Mouse (Mus musculus): ENCODE data around the gene Ptges2. TPM values are rescaled to one million over a fixed set of nuclear protein-coding genes. Genes with fewer than 3 reads are reported as not detected.

Ptges2 gene
- polyA plus RNA-seq, 1 experiment, result 15.0 TPM

DNA sequence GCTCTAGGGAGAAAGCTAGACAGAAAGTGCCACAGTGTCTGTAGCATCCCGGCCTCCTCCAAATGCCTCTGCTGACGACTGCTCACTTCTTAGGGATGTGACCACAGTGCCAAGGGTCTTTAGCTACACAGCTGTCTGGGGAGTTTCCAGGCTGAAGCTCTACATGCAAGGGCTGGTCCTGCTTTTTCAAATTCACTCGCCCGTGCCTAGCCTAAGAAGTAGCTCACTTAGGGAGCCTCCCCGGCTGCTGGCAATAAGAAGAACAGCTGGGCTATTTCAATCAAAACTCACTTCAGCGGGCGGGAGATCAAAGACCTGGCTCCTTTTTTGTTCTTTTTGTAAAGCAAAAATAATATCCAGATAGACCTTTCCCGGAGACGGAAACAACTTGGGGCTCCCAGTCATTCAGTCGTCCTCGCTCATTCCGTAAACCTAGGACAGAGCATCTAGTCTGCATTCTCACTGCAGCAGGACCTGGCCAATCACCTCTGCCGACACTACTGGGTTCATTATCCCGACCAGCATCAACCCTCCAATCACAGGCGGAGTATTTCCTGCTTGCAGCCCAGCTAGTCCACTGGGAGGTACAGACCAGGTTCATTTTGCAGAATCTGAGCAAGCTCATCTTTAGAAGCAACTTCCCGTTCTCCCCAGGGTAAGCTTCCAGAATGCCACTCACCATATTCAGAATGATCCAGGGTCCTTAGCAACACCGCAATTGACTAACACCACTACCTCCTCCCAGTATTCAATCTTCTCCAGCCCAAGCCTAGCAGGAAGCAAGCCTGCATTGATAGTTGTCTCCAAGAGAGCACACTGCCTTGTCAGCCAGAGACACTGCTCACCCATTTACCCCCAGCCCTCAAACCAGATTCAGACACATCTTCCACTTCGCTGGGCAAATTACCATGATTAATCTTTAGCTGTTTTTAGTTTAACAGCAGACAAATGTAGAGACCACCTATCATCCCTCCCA, 35.3 kb downstream of the Ptges2 start:
- no peak overlapping the region for H3K4me3 ChIP-seq (replicated peaks; ENCODE audit: control insufficient read depth, low read depth, low read length)
- H3K27ac ChIP-seq (ENCODE audit: control insufficient read depth, insufficient read depth, low read depth, low read length, poor library complexity), result no peak overlapping the region
- no peak for TF ChIP-seq POLR2A (IDR thresholded peaks at IDR 0.05; ENCODE audit: borderline replicate concordance, control insufficient read depth, low read depth, low read length)
- no peak for TF ChIP-seq CTCF (IDR thresholded peaks at IDR 0.05; ENCODE audit: control insufficient read depth, insufficient read depth, low read length)
- WGBS, result 86% methylated on average over 18 of the region's 18 CpGs
- peaks cover 5% of the 10 kb centered on the region; the same call in 1 of the 2 replicates for H3K4me1 ChIP-seq (ENCODE audit: control insufficient read depth, insufficient read depth, low read length)

- WGBS, result 52% methylated on average over 3 of the region's 3 CpGs
- Histone ChIP-seq H3K4me1 (ENCODE audit: control insufficient read depth, insufficient read depth, low read length) (no peaks in the 10 kb centered on the region; the same call in 1 of the 2 replicates), H3K4me3 (replicated peaks; ENCODE audit: control insufficient read depth, low read depth, low read length) (no peak overlapping the region), H3K27ac (ENCODE audit: control insufficient read depth, insufficient read depth, low read depth, low read length, poor library complexity) (no peak overlapping the region)
- TF ChIP-seq POLR2A (IDR thresholded peaks at IDR 0.05; ENCODE audit: borderline replicate concordance, control insufficient read depth, low read depth, low read length) (no peak), CTCF (IDR thresholded peaks at IDR 0.05; ENCODE audit: control insufficient read depth, insufficient read depth, low read length) (no peak)
These were observed 41.1 kb downstream of the Ptges2 start for GRCm38 (mm10) chr2:32436686-32437372.

DNA sequence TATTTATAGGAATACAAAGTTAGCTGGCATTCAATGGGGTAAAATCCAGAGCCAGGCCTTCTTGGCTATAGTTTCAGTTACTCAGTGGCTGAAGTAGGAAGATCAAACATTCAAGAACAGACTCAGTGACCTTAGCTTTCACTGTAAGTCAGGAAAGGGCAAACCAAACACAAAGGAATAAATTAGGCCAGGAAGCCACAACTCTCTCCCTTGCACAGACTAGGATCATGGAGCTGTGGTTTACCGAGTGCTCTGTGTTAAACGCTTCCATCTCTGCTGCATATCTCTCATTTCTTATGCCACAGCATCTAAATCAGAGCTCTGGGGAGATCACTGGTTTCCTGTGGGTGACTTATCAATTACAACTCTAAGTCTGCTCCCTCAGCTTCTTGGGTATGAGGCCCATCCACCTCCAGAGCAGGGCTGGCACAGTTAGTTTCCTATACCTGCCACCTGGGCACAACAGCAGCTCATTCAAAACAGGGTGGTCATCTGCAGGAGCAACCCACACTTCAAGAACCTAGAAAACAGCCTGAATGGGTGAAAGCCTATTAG, 42.0 kb downstream of the Ptges2 start:
- TF ChIP-seq POLR2A (IDR thresholded peaks at IDR 0.05; ENCODE audit: borderline replicate concordance, control insufficient read depth, low read depth, low read length) (no peak), CTCF (IDR thresholded peaks at IDR 0.05; ENCODE audit: control insufficient read depth, insufficient read depth, low read length) (no peak)
- no peak overlapping the region for H3K27ac ChIP-seq (ENCODE audit: control insufficient read depth, insufficient read depth, low read depth, low read length, poor library complexity)
- WGBS, result 59% methylated on average over 2 of the region's 2 CpGs

GRCm38 (mm10) chr2:32438733-32439132, 43.0 kb downstream of the Ptges2 start:
- H3K27ac ChIP-seq (ENCODE audit: control insufficient read depth, insufficient read depth, low read depth, low read length, poor library complexity), result no peak overlapping the region
- WGBS, result 73% methylated on average over 3 of the region's 3 CpGs
- H3K4me3 ChIP-seq (replicated peaks; ENCODE audit: control insufficient read depth, low read depth, low read length), result no peak overlapping the region
- no peak for TF ChIP-seq POLR2A (IDR thresholded peaks at IDR 0.05; ENCODE audit: borderline replicate concordance, control insufficient read depth, low read depth, low read length)
- TF ChIP-seq CTCF (IDR thresholded peaks at IDR 0.05; ENCODE audit: control insufficient read depth, insufficient read depth, low read length), result no peak
- no peaks in the 10 kb centered on the region; the same call in 1 of the 2 replicates for H3K4me1 ChIP-seq (ENCODE audit: control insufficient read depth, insufficient read depth, low read length)

More for the DNA sequence above, 42.0 kb downstream of the Ptges2 start:
- Histone ChIP-seq H3K4me1 (ENCODE audit: control insufficient read depth, insufficient read depth, low read length) (no peaks in the 10 kb centered on the region; the same call in 1 of the 2 replicates), H3K4me3 (replicated peaks; ENCODE audit: control insufficient read depth, low read depth, low read length) (no peak overlapping the region)

- H3K27ac ChIP-seq (ENCODE audit: control insufficient read depth, insufficient read depth, low read depth, low read length, poor library complexity), result no peak overlapping the region
- H3K4me1 ChIP-seq (ENCODE audit: control insufficient read depth, insufficient read depth, low read length), result no peaks in the 10 kb centered on the region; the same call in 1 of the 2 replicates
These were observed 43.5 kb downstream of the Ptges2 start for GRCm38 (mm10) chr2:32439177-32439576.

GRCm38 (mm10) chr2:32440164-32440563, 44.5 kb downstream of the Ptges2 start:
- Histone ChIP-seq H3K27ac (ENCODE audit: control insufficient read depth, insufficient read depth, low read depth, low read length, poor library complexity) (no peak overlapping the region), H3K4me3 (replicated peaks; ENCODE audit: control insufficient read depth, low read depth, low read length) (no peak overlapping the region), H3K4me1 (ENCODE audit: control insufficient read depth, insufficient read depth, low read length) (no peaks in the 10 kb centered on the region; the same call in 1 of the 2 replicates)
- 85% methylated on average over 2 of the region's 2 CpGs for WGBS
- TF ChIP-seq CTCF (IDR thresholded peaks at IDR 0.05; ENCODE audit: control insufficient read depth, insufficient read depth, low read length) (no peak), POLR2A (IDR thresholded peaks at IDR 0.05; ENCODE audit: borderline replicate concordance, control insufficient read depth, low read depth, low read length) (no peak)

More at GRCm38 (mm10) chr2:32439177-32439576, 43.5 kb downstream of the Ptges2 start:
- TF ChIP-seq CTCF (IDR thresholded peaks at IDR 0.05; ENCODE audit: control insufficient read depth, insufficient read depth, low read length) (no peak), POLR2A (IDR thresholded peaks at IDR 0.05; ENCODE audit: borderline replicate concordance, control insufficient read depth, low read depth, low read length) (no peak)
- 71% methylated on average over 6 of the region's 6 CpGs for WGBS
- H3K4me3 ChIP-seq (replicated peaks; ENCODE audit: control insufficient read depth, low read depth, low read length), result no peak overlapping the region

GRCm38 (mm10) chr2:32440632-32441031, 44.9 kb downstream of the Ptges2 start:
- H3K4me3 ChIP-seq (replicated peaks; ENCODE audit: control insufficient read depth, low read depth, low read length), result no peak overlapping the region
- no peaks in the 10 kb centered on the region; the same call in 1 of the 2 replicates for H3K4me1 ChIP-seq (ENCODE audit: control insufficient read depth, insufficient read depth, low read length)
- WGBS, result 87% methylated on average over 1 of the region's 1 CpGs
- TF ChIP-seq CTCF (IDR thresholded peaks at IDR 0.05; ENCODE audit: control insufficient read depth, insufficient read depth, low read length) (no peak), POLR2A (IDR thresholded peaks at IDR 0.05; ENCODE audit: borderline replicate concordance, control insufficient read depth, low read depth, low read length) (no peak)
- H3K27ac ChIP-seq (ENCODE audit: control insufficient read depth, insufficient read depth, low read depth, low read length, poor library complexity), result no peak overlapping the region
